21 mouse cellular contexts compared by ENCODE assay signal in the genomic region with DNA sequence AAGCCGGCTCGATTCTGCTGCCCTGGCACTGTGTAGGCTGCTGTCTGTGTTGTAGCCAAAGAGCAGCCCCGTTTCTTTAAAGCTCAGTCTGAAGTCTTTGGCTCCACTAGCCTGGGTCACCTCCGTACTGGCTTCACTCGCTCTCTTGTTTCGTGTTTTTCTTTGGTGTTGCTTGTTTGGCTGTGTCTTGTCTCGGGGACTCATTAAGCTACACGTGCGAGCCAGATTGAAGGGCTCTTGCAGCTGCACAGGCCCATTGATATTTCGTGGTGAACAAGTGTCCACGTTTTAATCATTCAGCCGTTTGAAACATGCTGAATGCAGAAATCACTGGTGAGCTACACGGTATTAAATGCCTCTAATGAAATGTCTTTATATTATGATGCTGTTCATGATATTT.
DNase-seq lines count a peak whose midpoint lies in the region; ATAC-seq lines count a peak whose summit lies in the region.
"Had no signal": no experiment of that assay in that cellular context is flagged by ENCODE, and none has a peak within 500 bp of the region (broad histone marks: within the 10 kb centered on the region; RNA-seq: fewer than 3 reads in every experiment).

No protein-coding gene starts in this region.

- no peaks in the 10 kb centered on the region for H3K9me3 ChIP-seq in forebrain, embryonic 14.5 days (replicated peaks; ENCODE audit: control insufficient read depth, low read length)
- no peaks in the 10 kb centered on the region for H3K9me3 ChIP-seq in forebrain, embryonic 10.5 days
- no peaks in the 10 kb centered on the region for H3K9me3 ChIP-seq in limb, embryonic 11.5 days (ENCODE audit: control insufficient read depth, low read length)
- H3K9me3 ChIP-seq in limb, embryonic 10.5 days (replicated peaks): no peaks in the 10 kb centered on the region
- H3K9me3 ChIP-seq: heart, embryonic 15.5 days; intestine, embryonic 15.5 days had no signal

- peak; percentile 34; the same call in 1 of the 2 replicates for ATAC-seq in forebrain, embryonic 14.5 days
- ATAC-seq in limb, embryonic 11.5 days (ENCODE audit: insufficient number of reproducible peaks, low FRiP score, low TSS enrichment, low read depth): no peak
- ATAC-seq: activated CD4-positive, CD25-positive, alpha-beta regulatory T cell, adult 4 months; intestine, embryonic 15.5 days had no signal

- H3K4me3 ChIP-seq in forebrain, embryonic 14.5 days (ENCODE audit: low read depth, low read length): no peak overlapping the region
- no peak overlapping the region for H3K4me3 ChIP-seq in forebrain, embryonic 10.5 days
- H3K4me3 ChIP-seq in limb, embryonic 11.5 days (ENCODE audit: low read depth, low read length): no peak overlapping the region
- no peak overlapping the region for H3K4me3 ChIP-seq in limb, embryonic 10.5 days
- H3K4me3 ChIP-seq: erythroblast, embryonic 14.5 days; heart, embryonic 15.5 days; intestine, embryonic 15.5 days had no signal

- H3K36me3 ChIP-seq in forebrain, embryonic 14.5 days (ENCODE audit: control insufficient read depth, insufficient read depth, low read length): no peaks in the 10 kb centered on the region
- no peaks in the 10 kb centered on the region for H3K36me3 ChIP-seq in forebrain, embryonic 10.5 days (replicated peaks)
- H3K36me3 ChIP-seq in limb, embryonic 11.5 days (ENCODE audit: control insufficient read depth, insufficient read depth, low read length): no peaks in the 10 kb centered on the region
- H3K36me3 ChIP-seq in limb, embryonic 10.5 days: no peaks in the 10 kb centered on the region
- H3K36me3 ChIP-seq: heart, embryonic 15.5 days; intestine, embryonic 15.5 days had no signal

- peak; percentile 37 for DNase-seq in forebrain, embryonic 14.5 days (ENCODE audit: low spot score)
- no peak for DNase-seq in forebrain, embryonic 10.5 days (ENCODE audit: extremely low spot score, low spot score)
- DNase-seq in limb, embryonic 11.5 days (ENCODE audit: low spot score): peak; percentile 21
- DNase-seq in limb, embryonic 10.5 days (ENCODE audit: low spot score): no peak
- DNase-seq in embryo, embryonic 9.5 days (ENCODE audit: extremely low spot score): peak; percentile 10
- DNase-seq in mesoderm, embryonic 11.5 days (ENCODE audit: low read depth, low spot score): peak; percentile 2
- no peak for DNase-seq in adrenal gland, postnatal 10 days
- DNase-seq in adrenal gland, postnatal 36 days: no peak
- DNase-seq: cerebellum, adult 18-20 months; cerebellum, adult 9-11 months; cerebellum, postnatal 36 days; gastrocnemius, postnatal 36 days; heart, adult 18-20 months; heart, postnatal 14 days; kidney, adult 18-20 months had no signal

- no peak overlapping the region for H3K27ac ChIP-seq in forebrain, embryonic 14.5 days (ENCODE audit: low read depth, low read length)
- no peak overlapping the region for H3K27ac ChIP-seq in forebrain, embryonic 10.5 days
- H3K27ac ChIP-seq in limb, embryonic 11.5 days (replicated peaks; ENCODE audit: low read depth, low read length): no peak overlapping the region
- no peak overlapping the region for H3K27ac ChIP-seq in limb, embryonic 10.5 days
- H3K27ac ChIP-seq: heart, embryonic 15.5 days; hindbrain, embryonic 14.5 days; intestine, embryonic 15.5 days had no signal

- H3K4me2 ChIP-seq in forebrain, embryonic 14.5 days (ENCODE audit: low read length): no peak overlapping the region
- no peak overlapping the region for H3K4me2 ChIP-seq in limb, embryonic 11.5 days (ENCODE audit: low read depth, severe bottlenecking)
- H3K4me2 ChIP-seq: heart, embryonic 11.5 days; heart, embryonic 15.5 days; hindbrain, embryonic 14.5 days; intestine, embryonic 15.5 days had no signal

- no peak overlapping the region for H3K9ac ChIP-seq in forebrain, embryonic 14.5 days (ENCODE audit: low read length)
- no peak overlapping the region for H3K9ac ChIP-seq in limb, embryonic 11.5 days (ENCODE audit: low read length)
- H3K9ac ChIP-seq: heart, embryonic 15.5 days; hindbrain, embryonic 14.5 days; intestine, embryonic 15.5 days had no signal

- WGBS in forebrain, embryonic 14.5 days: 73% methylated on average over 13 of the region's 13 CpGs
- WGBS in forebrain, embryonic 10.5 days: 82% methylated on average over 13 of the region's 13 CpGs
- WGBS in limb, embryonic 11.5 days: 53% methylated on average over 13 of the region's 13 CpGs
- 57% methylated on average over 13 of the region's 13 CpGs for WGBS in limb, embryonic 10.5 days

- H3K4me1 ChIP-seq in forebrain, embryonic 14.5 days (ENCODE audit: control insufficient read depth, insufficient read depth, low read length): no peaks in the 10 kb centered on the region
- 0 out of 2 replicates have a peak, but pooled peaks cover 3% of the 10 kb centered on the region for H3K4me1 ChIP-seq in forebrain, embryonic 10.5 days
- H3K4me1 ChIP-seq in limb, embryonic 11.5 days (ENCODE audit: control insufficient read depth, insufficient read depth, low read length): no peaks in the 10 kb centered on the region
- H3K4me1 ChIP-seq in limb, embryonic 10.5 days: peaks cover 6% of the 10 kb centered on the region; the same call in 1 of the 2 replicates
- H3K4me1 ChIP-seq: heart, embryonic 15.5 days; intestine, embryonic 15.5 days had no signal

- H3K27me3 ChIP-seq in forebrain, embryonic 14.5 days (replicated peaks; ENCODE audit: control insufficient read depth, insufficient read depth, low read length): no peaks in the 10 kb centered on the region
- no peaks in the 10 kb centered on the region for H3K27me3 ChIP-seq in forebrain, embryonic 10.5 days (ENCODE audit: poor library complexity, severe bottlenecking)
- no peaks in the 10 kb centered on the region for H3K27me3 ChIP-seq in limb, embryonic 11.5 days (ENCODE audit: control insufficient read depth, insufficient read depth, low read length)
- H3K27me3 ChIP-seq in limb, embryonic 10.5 days (ENCODE audit: low read depth, poor library complexity, severe bottlenecking): no peaks in the 10 kb centered on the region
- H3K27me3 ChIP-seq: heart, embryonic 15.5 days; intestine, embryonic 15.5 days had no signal

Comparison
In these comparisons a context has a peak if more than half of its experiments do, and no peak if none do; other contexts are left out.
1. DNase-seq: peak in forebrain, embryonic 14.5 days (single experiment), limb, embryonic 11.5 days (single experiment), embryo, embryonic 9.5 days (single experiment) and mesoderm, embryonic 11.5 days (single experiment); none in forebrain, embryonic 10.5 days (single experiment), limb, embryonic 10.5 days (single experiment), adrenal gland, postnatal 10 days (single experiment) and adrenal gland, postnatal 36 days (0 of 2).